In genomic region chrX:152705397-152705796, GRCm38 (mm10) we compare ENCODE assay signal across 8 mouse cellular contexts.
A peak's percentile ranks its signal among the peaks of the same experiment; 100 is the strongest.
DNase-seq lines count a peak whose midpoint lies in the region; ATAC-seq and TF ChIP-seq lines count a peak whose summit lies in the region.

No protein-coding gene starts in this region.

- H3K4me2 ChIP-seq in hindbrain, postnatal 0 days (ENCODE audit: low read depth, low read length) = no peak overlapping the region

- intact Hi-C loops in heart, postnatal 25 days (cut with DNase I) = loop anchor here (1.0 to 5.0 kb wide), 2 partner anchors 62 to 114 kb away; partner anchors contain the start of gene Shroom2

- no peak overlapping the region for H3K27ac ChIP-seq in cortical plate, adult 2 months (ENCODE audit: insufficient read depth, low read length)
- no peak overlapping the region for H3K27ac ChIP-seq in hindbrain, postnatal 0 days

- DNase-seq in heart, adult 18-20 months = peak; percentile 48 to 68
- DNase-seq in heart, postnatal 25 days (ENCODE audit: low spot score) = no peak
- peak; percentile 15 for DNase-seq in MEL-GATA-1-ER (ENCODE audit: extremely low read depth, low read depth)
- DNase-seq in hindbrain, postnatal 0 days (ENCODE audit: low spot score) = peak; percentile 48
- DNase-seq in left cerebral cortex, adult 18-20 months (ENCODE audit: low spot score in 2 of 2) = peak; percentile 17 to 18
- peak; percentile 25 for DNase-seq in retina, adult 2 months (ENCODE audit: low read depth, low spot score)
- no peak for DNase-seq in spleen, postnatal 14 days (ENCODE audit: low spot score in 2 of 2)

- H3K27me3 ChIP-seq in hindbrain, postnatal 0 days (ENCODE audit: insufficient read depth, low read length) = no peaks in the 10 kb centered on the region

- H3K4me3 ChIP-seq in cortical plate, adult 2 months (ENCODE audit: insufficient read depth, low read length) = no peak overlapping the region
- H3K4me3 ChIP-seq in hindbrain, postnatal 0 days (ENCODE audit: low read length) = no peak overlapping the region

- peak; percentile 54; the same call in 1 of the 2 replicates for TF ChIP-seq CTCF in cortical plate, adult 2 months (IDR thresholded peaks at IDR 0.05; ENCODE audit: extremely low read depth, insufficient read depth, low read length)
- peak; percentile 74 for TF ChIP-seq CTCF in hindbrain, postnatal 0 days (IDR thresholded peaks at IDR 0.05; ENCODE audit: low read depth)

- no peak for TF ChIP-seq POLR2A in cortical plate, adult 2 months (IDR thresholded peaks at IDR 0.05; ENCODE audit: extremely low read depth, insufficient read depth, low read length)

- no peaks in the 10 kb centered on the region for H3K4me1 ChIP-seq in cortical plate, adult 2 months (ENCODE audit: control insufficient read depth, insufficient read depth, low read length)
- H3K4me1 ChIP-seq in hindbrain, postnatal 0 days (ENCODE audit: insufficient read depth, low read length) = no peaks in the 10 kb centered on the region

- 36% methylated on average over 3 of the region's 3 CpGs for WGBS in hindbrain, postnatal 0 days

- ATAC-seq in hindbrain, postnatal 0 days = 0 out of 2 replicates have a peak, but pooled peaks have one; percentile 62

- no peaks in the 10 kb centered on the region for H3K9me3 ChIP-seq in hindbrain, postnatal 0 days (ENCODE audit: low read length)

- no peaks in the 10 kb centered on the region for H3K36me3 ChIP-seq in hindbrain, postnatal 0 days (ENCODE audit: insufficient read depth, low read length)

- H3K9ac ChIP-seq in hindbrain, postnatal 0 days (replicated peaks; ENCODE audit: low read length) = no peak overlapping the region

Comparison
In these comparisons a context has a peak if more than half of its experiments do, and no peak if none do; other contexts are left out.
1. DNase-seq: peak in heart, adult 18-20 months (2 of 2), MEL-GATA-1-ER (single experiment), hindbrain, postnatal 0 days (single experiment), left cerebral cortex, adult 18-20 months (2 of 2) and retina, adult 2 months (single experiment); none in heart, postnatal 25 days (single experiment) and spleen, postnatal 14 days (0 of 2).